Mouse (Mus musculus) brain, embryonic 14.5 days (tissue): ENCODE measurements around the gene Srp68. TPM values are rescaled to one million over a fixed set of nuclear protein-coding genes. Genes with fewer than 3 reads are reported as not detected.
"Not testable (repeated sequence)": the region's sequence is repeated elsewhere in the genome, so short reads cannot be mapped to it uniquely, and the experiment has no call there.

Source experiments
- DNase-seq: peaks from one replicate; pipeline ENCODE4 v3.0.0-alpha.2; 2011; ENCODE audit warnings: low read depth
- CTCF ChIP-seq: fragments of 200-500 bp; IDR thresholded peaks from 2 replicates; pipeline ENCODE4 v1.5.1; 2012; ENCODE audit warnings: inconsistent platforms, mild to moderate bottlenecking, moderate library complexity, borderline replicate concordance; ENCODE audit not compliant: insufficient read depth, insufficient read length; ENCODE audit errors: extremely low read depth
- POLR2A ChIP-seq: fragments of 200-500 bp; IDR thresholded peaks from 2 replicates; pipeline ENCODE4 v1.6.1; 2012; ENCODE audit warnings: mild to moderate bottlenecking, inconsistent platforms, borderline replicate concordance; ENCODE audit not compliant: poor library complexity, insufficient read depth, insufficient read length, severe bottlenecking; ENCODE audit errors: extremely low read depth
- polyA plus RNA-seq: library from polyadenylated mRNA; depleted of rRNA; stranded (reverse); fragments of >200 nt; gene quantifications from 2 replicates; pipeline ENCODE4 v1.2.3, GENCODE M21; 2012

Gene Srp68
- polyA plus RNA-seq, 1 experiment, result 68.6 TPM

GRCm38 (mm10) chr11:116282089-116282488 is 8.1 kb upstream of the Srp68 start:
- DNase-seq, result no peak
- TF ChIP-seq POLR2A, result no peak
- no peak for TF ChIP-seq CTCF

GRCm38 (mm10) chr11:116281671-116282070 is 7.7 kb upstream of the Srp68 start:
- TF ChIP-seq POLR2A, result no peak
- no peak for TF ChIP-seq CTCF
- no peak for DNase-seq

- no peak for DNase-seq
- no peak for TF ChIP-seq POLR2A
- TF ChIP-seq CTCF, result no peak
Measured at GRCm38 (mm10) chr11:116280751-116281663, 7.0 kb upstream of the Srp68 start, which contains the start of gene Galr2. Gene Galr2, plus strand, starts transcription at chr11:116280939.

- not testable (repeated sequence) for DNase-seq
Measured at GRCm38 (mm10) chr11:116277184-116277583, 3.2 kb upstream of the Srp68 start.

- no peak for DNase-seq
Measured at GRCm38 (mm10) chr11:116273469-116274044, 460 bp downstream of the Srp68 start.

GRCm38 (mm10) chr11:116272589-116273468 is 1.2 kb downstream of the Srp68 start:
- no peak for TF ChIP-seq POLR2A
- no peak for TF ChIP-seq CTCF
- DNase-seq, result no peak

More at GRCm38 (mm10) chr11:116273469-116274044, 460 bp downstream of the Srp68 start:
- no peak for TF ChIP-seq POLR2A
- no peak for TF ChIP-seq CTCF

GRCm38 (mm10) chr11:116269560-116269959 is 4.5 kb downstream of the Srp68 start:
- DNase-seq, result peak; percentile 54
- TF ChIP-seq POLR2A (no peak), CTCF (no peak)

- no peak for DNase-seq
- TF ChIP-seq CTCF (no peak), POLR2A (no peak)
Measured at GRCm38 (mm10) chr11:116268313-116268712, 5.7 kb downstream of the Srp68 start.

GRCm38 (mm10) chr11:116267637-116268036 is 6.4 kb downstream of the Srp68 start:
- no peak for DNase-seq
- no peak for TF ChIP-seq POLR2A
- peak; percentile 29; the same call in 1 of the 2 replicates for TF ChIP-seq CTCF

GRCm38 (mm10) chr11:116265850-116266249 is 8.2 kb downstream of the Srp68 start:
- DNase-seq, result no peak
- TF ChIP-seq CTCF (no peak), POLR2A (no peak)

- no peak for TF ChIP-seq CTCF
- no peak for TF ChIP-seq POLR2A
Measured at GRCm38 (mm10) chr11:116265352-116265751, 8.7 kb downstream of the Srp68 start.

GRCm38 (mm10) chr11:116260259-116260658 is 13.8 kb downstream of the Srp68 start:
- TF ChIP-seq POLR2A, result no peak
- no peak for TF ChIP-seq CTCF
- no peak for DNase-seq

More at GRCm38 (mm10) chr11:116265352-116265751, 8.7 kb downstream of the Srp68 start:
- peak; percentile 47 for DNase-seq

GRCm38 (mm10) chr11:116259461-116259860 is 14.6 kb downstream of the Srp68 start:
- TF ChIP-seq CTCF (no peak), POLR2A (no peak)
- DNase-seq, result no peak

- DNase-seq, result no peak
- TF ChIP-seq CTCF, result no peak
- TF ChIP-seq POLR2A, result no peak
Measured at GRCm38 (mm10) chr11:116255982-116256675, 17.9 kb downstream of the Srp68 start.
